Mouse (Mus musculus): Measurements from ENCODE around the gene 4632433K11Rik. TPM values are rescaled to one million over a fixed set of nuclear protein-coding genes. Genes with fewer than 3 reads are reported as not detected.
A peak's percentile ranks its signal among the peaks of the same experiment; 100 is the strongest.

Gene 4632433K11Rik
- total and polyA plus RNA-seq, 3 experiments, result not detected

DNA sequence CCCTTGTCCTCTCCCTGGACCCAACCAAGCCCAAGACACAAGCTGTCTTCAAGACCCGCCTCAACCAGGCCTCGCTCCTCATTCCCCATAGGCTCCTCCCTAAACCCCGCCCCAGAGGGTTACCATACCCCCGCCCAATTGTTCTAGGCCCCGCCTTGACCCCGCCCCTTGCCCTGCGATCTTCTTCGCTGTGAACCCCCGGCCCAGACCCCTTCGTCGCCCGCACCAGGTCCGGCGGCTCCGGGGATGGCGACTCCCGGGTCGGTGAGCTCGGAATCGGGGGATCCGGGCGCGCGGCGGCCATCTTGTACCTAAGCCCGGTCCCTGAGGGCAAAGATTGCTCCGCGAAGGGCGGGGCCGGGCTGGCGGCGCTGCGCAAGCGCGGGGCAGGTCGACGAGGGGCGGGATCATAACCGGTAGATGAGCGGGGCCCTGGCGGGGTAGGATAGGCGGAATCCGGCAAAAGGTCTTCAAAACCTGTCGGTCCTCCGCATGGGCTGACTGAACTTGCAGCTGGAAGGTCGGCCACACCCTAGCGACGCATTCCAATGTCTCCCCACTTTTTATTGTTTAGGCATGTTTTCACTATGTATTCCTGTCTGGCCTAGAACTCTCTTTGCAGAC is 4.3 kb downstream of the 4632433K11Rik start, which contains the start of gene Zfp784:
Gene Zfp784 (minus strand): TSS at position 338 of the 624 bp plus-strand sequence.
- Histone ChIP-seq H3K36me3 (ENCODE audit: control insufficient read depth in 1 of 2, insufficient read depth in 2 of 2, low read length in 2 of 2) (no peaks in the 10 kb centered on the region; a peak in 2 of 4 replicates), H3K4me1 (ENCODE audit: control insufficient read depth in 1 of 2, insufficient read depth in 2 of 2, low read length in 2 of 2) (peaks cover 0 to 5% of the 10 kb centered on the region in 2 experiments; a peak in 2 of 4 replicates), H3K27me3 (ENCODE audit: control insufficient read depth in 1 of 2, insufficient read depth in 2 of 2, low read length in 2 of 2) (no peaks in the 10 kb centered on the region), H3K9me3 (replicated peaks; ENCODE audit: insufficient read depth, low read length) (no peaks in the 10 kb centered on the region), H3K79me2 (ENCODE audit: control insufficient read depth, insufficient read depth, low read length, poor library complexity) (no peaks in the 10 kb centered on the region; the same call in 1 of the 2 replicates), H3K9ac (ENCODE audit: control insufficient read depth, low read depth, low read length, poor library complexity, severe bottlenecking) (peak within 1 kb of the TSS; percentile 91), H3K4me3 (ENCODE audit: control insufficient read depth in 1 of 2, insufficient read depth in 1 of 2, low read depth in 2 of 2, low read length in 2 of 2) (peak within 1 kb of the TSS; percentile 93), H3K27ac (ENCODE audit: control insufficient read depth, low read depth, low read length) (peak within 1 kb of the TSS; percentile 91)
- DNase-seq (ENCODE audit: low read depth, low spot score), result peak; percentile 95
- no peak for TF ChIP-seq GATA1 (IDR thresholded peaks at IDR 0.05; ENCODE audit: low read depth, low read length)
- TF ChIP-seq MEF2A (IDR thresholded peaks at IDR 0.05; ENCODE audit: extremely low read depth, insufficient replicate concordance, low read depth, low read length, poor library complexity, severe bottlenecking), result no peak
- TF ChIP-seq MYC (IDR thresholded peaks at IDR 0.05; ENCODE audit: low read depth, low read length), result no peak
- TF ChIP-seq CHD2 (IDR thresholded peaks at IDR 0.05; ENCODE audit: low read length), result no peak
- TF ChIP-seq CTCF (IDR thresholded peaks at IDR 0.05 in 2 of 3, conservative IDR thresholded peaks at IDR 0.05 in 1 of 3; ENCODE audit: control insufficient read depth in 1 of 3, insufficient read depth in 1 of 3, low read depth in 2 of 3, low read length in 3 of 3, poor library complexity in 1 of 3, severe bottlenecking in 1 of 3), result no peak
- TF ChIP-seq UBTF (IDR thresholded peaks at IDR 0.05; ENCODE audit: borderline replicate concordance, insufficient read depth, low read depth, low read length), result no peak
- TF ChIP-seq ELF1 (IDR thresholded peaks at IDR 0.05; ENCODE audit: low read depth, low read length), result no peak
- no peak for TF ChIP-seq GABPA (IDR thresholded peaks at IDR 0.05; ENCODE audit: low read depth, low read length)
- TF ChIP-seq SIN3A (IDR thresholded peaks at IDR 0.05; ENCODE audit: low read length), result peak; percentile 58; the same call in 1 of the 2 replicates
- TF ChIP-seq RAD21 (IDR thresholded peaks at IDR 0.05; ENCODE audit: low read depth, low read length), result no peak
- peak; percentile 74 for TF ChIP-seq NELFE (IDR thresholded peaks at IDR 0.05; ENCODE audit: low read depth, low read length)
- TF ChIP-seq POLR2AphosphoS2 (IDR thresholded peaks at IDR 0.05; ENCODE audit: low read length), result peak; percentile 39; the same call in 1 of the 2 replicates
- TF ChIP-seq RCOR1 (IDR thresholded peaks at IDR 0.05; ENCODE audit: low read depth, low read length), result no peak
- TF ChIP-seq E2F4 (IDR thresholded peaks at IDR 0.05; ENCODE audit: borderline replicate concordance, low read depth, low read length), result no peak
- TF ChIP-seq BHLHE40 (IDR thresholded peaks at IDR 0.05; ENCODE audit: borderline replicate concordance, low read depth, low read length), result no peak
- no peak for TF ChIP-seq MAX (IDR thresholded peaks at IDR 0.05; ENCODE audit: low read length)
- TF ChIP-seq ETS1 (IDR thresholded peaks at IDR 0.05; ENCODE audit: low read depth, low read length), result peak; percentile 9; the same call in 1 of the 2 replicates
- no peak for TF ChIP-seq TAL1 (IDR thresholded peaks at IDR 0.05; ENCODE audit: low read length)
- no peak for TF ChIP-seq SMC3 (IDR thresholded peaks at IDR 0.05; ENCODE audit: low read depth, low read length)
- TF ChIP-seq USF2 (IDR thresholded peaks at IDR 0.05; ENCODE audit: borderline replicate concordance in 1 of 2, insufficient read depth in 1 of 2, low read depth in 1 of 2, low read length in 2 of 2), result no peak
- no peak for TF ChIP-seq ZKSCAN1 (IDR thresholded peaks at IDR 0.05; ENCODE audit: low read depth, low read length)
- no peak; the same call in 1 of the 2 replicates for TF ChIP-seq TCF12 (IDR thresholded peaks at IDR 0.05; ENCODE audit: low read depth, low read length)
- TF ChIP-seq KAT2A (conservative IDR thresholded peaks at IDR 0.05; ENCODE audit: low read depth, low read length), result peak; percentile 6; the same call in 1 of the 2 replicates
- TF ChIP-seq NRF1 (IDR thresholded peaks at IDR 0.05; ENCODE audit: insufficient read depth, low read depth, low read length, poor library complexity, severe bottlenecking), result peak; percentile 96
- TF ChIP-seq MYB (IDR thresholded peaks at IDR 0.05; ENCODE audit: low read depth, low read length), result no peak
- TF ChIP-seq MXI1 (IDR thresholded peaks at IDR 0.05; ENCODE audit: low read depth, low read length), result no peak; the same call in 1 of the 2 replicates
- peak; percentile 78; the same call in 1 of the 2 replicates for TF ChIP-seq MAZ (IDR thresholded peaks at IDR 0.05; ENCODE audit: low read depth, low read length)
- TF ChIP-seq TBP (IDR thresholded peaks at IDR 0.05; ENCODE audit: low read depth, low read length), result peak; percentile 62; the same call in 1 of the 2 replicates
- no peak for TF ChIP-seq ZC3H11A (IDR thresholded peaks at IDR 0.05; ENCODE audit: low read depth, low read length)
- TF ChIP-seq ZMIZ1 (IDR thresholded peaks at IDR 0.05; ENCODE audit: low read depth, low read length), result peak; percentile 89; the same call in 1 of the 2 replicates
- TF ChIP-seq POLR2AphosphoS5 (IDR thresholded peaks at IDR 0.05; ENCODE audit: borderline replicate concordance, low read depth, low read length), result no peak
- peak; percentile 73; the same call in 1 of the 2 replicates for TF ChIP-seq HCFC1 (IDR thresholded peaks at IDR 0.05; ENCODE audit: low read depth, low read length)
- no peak for TF ChIP-seq MAFK (IDR thresholded peaks at IDR 0.05; ENCODE audit: borderline replicate concordance, low read depth, low read length)
- TF ChIP-seq USF1 (IDR thresholded peaks at IDR 0.05; ENCODE audit: low read depth, low read length), result 0 out of 2 replicates have a peak, but pooled peaks have one; percentile 4
- TF ChIP-seq JUND (IDR thresholded peaks at IDR 0.05; ENCODE audit: low read depth, low read length), result no peak
- peak; percentile 74 to 79 for TF ChIP-seq POLR2A (IDR thresholded peaks at IDR 0.05; ENCODE audit: control insufficient read depth in 1 of 2, insufficient read depth in 1 of 2, low read depth in 1 of 2, low read length in 2 of 2, poor library complexity in 1 of 2)
